Mouse (Mus musculus) liver, adult (tissue): ENCODE results near the gene Htr3b.

Source experiments
- GATA4 ChIP-seq: IDR thresholded peaks from 2 replicates; pipeline ENCODE4 v1.6.1; 2014; ENCODE audit warnings: mild to moderate bottlenecking, low read length; ENCODE audit not compliant: insufficient replicate concordance

The Htr3b gene

DNA sequence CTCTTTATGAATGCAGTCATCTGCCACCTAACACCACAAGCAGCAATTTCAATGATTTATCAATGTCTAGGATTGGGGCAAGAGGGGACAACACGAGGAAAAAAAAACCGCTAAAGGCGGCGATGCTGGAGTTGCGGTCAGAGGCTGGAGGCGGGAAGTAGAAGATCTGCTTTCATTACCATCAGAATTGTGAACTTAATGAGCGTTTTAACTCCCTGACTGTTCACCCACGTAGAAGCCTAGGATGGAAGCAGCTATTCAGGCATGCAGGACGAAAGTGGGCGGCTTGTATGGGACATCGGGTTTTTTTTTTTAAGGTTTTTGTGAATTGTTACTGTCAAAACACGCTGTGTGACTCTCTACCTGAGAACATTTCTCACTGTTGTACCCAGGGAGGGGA, 3.5 kb downstream of the Htr3b start:
- TF ChIP-seq GATA4: no peak

DNA sequence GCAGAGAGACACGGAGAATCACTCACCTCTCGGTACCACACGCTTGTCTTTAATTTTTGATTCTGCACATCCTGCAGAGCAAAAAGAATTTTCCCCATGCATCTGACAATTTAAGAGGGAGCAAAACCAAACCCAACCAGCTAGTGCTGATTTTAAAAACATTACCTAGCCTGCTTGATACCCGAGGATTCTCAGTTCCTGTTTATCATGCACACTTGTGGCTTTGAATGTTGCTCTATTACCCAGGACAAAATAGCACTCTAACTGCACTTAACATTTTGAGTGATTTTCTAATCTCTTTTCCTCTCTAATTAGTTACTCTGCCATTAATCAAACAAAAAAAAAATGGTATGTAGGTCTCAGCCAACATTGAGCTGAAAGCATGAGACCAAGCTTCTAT, 17.2 kb downstream of the Htr3b start:
- TF ChIP-seq GATA4: no peak

DNA sequence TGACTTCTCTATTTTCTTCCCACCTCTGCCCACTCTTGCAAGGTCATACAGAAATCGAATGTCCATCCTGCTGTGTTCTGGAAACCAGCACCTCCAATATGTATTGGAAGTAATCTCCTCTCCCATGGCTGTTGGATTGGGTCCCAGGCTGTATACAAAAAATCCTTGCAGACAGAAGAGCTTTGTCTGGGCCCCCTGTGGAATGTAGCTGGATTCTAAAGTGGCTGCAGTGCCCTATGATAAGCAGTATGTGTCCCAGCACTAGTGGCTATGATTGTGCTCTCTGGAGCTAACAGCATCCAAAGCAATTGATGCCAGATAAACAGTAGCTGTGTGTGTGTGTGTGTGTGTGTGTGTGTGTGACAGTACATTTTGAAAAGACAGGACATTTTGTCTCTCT, 22.4 kb downstream of the Htr3b start:
- TF ChIP-seq GATA4: no peak

DNA sequence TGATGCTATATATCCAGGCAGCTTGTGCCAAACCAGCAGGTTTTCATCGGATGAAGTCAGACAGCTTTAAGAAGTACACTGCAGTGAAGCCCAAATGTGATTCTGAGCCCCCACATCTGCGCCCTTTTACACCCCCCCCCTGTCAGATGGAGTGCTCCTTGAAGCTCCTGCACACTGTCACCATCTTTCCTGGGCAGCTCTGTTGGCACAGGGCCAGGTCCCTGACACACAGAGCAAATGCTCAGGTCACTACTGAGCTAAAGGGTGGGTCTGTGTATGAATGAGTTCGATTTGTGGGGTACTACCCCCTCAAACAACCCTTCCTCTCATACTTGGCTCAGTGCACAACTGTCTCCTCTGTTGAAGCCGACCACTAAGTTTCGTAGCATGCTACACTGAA, 35.4 kb downstream of the Htr3b start:
- TF ChIP-seq GATA4: no peak

DNA sequence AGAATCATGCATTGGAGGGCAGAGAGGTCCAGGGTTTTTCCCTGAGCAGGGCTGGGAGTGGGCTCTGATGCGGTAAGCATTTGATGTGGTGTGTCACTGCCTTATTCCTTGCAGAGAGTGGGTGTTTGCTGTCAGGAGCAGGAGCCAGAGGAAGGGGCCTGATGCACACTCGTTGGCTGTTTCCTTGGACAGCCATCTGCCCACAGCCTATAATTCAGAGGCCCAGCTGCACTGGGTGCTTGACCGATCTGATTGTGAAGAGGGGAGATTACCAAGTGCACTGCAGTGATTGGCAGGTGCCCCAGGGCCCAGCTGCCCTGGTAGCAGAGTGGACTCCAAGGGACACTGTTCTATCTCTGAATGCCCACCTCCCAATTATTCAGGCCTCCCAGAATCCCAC, 36.0 kb downstream of the Htr3b start:
- TF ChIP-seq GATA4: no peak

DNA sequence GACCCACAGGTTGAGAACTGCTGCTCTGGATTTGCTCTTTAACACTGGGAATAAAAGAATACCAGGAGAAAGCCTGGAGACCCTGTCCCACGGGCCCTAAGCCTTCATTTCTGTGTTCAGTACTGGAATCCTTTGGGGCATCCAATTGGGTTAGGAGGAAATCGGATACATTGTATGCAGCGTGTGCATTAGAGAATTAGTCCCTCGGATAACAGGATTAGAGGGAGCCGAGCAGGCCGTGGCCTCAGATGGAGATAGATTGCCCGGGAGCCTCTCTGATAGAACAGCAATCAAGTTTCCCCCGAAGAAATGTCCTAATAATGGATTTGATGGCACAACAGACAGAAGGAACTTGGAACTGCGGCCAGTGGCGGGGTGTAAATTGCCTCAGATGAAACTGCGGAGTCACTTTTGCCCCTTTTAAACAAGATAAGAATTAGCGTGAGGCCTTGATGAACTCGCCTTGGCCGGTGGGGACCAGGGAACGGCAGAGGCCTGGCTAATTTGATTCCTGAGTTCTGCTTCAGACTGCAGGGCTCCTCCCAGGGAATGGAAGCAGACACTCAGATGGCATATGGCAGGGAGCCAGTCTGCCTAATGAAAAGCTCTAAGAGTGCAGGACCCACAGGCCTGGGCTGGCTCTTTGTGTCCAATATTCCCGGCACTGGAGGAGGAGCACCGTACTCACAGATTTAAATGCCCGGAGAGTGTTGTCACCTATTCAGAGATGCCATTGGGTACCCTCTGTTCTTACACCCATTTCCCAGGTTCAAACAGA, 48.6 kb downstream of the Htr3b start:
- TF ChIP-seq GATA4: no peak

DNA sequence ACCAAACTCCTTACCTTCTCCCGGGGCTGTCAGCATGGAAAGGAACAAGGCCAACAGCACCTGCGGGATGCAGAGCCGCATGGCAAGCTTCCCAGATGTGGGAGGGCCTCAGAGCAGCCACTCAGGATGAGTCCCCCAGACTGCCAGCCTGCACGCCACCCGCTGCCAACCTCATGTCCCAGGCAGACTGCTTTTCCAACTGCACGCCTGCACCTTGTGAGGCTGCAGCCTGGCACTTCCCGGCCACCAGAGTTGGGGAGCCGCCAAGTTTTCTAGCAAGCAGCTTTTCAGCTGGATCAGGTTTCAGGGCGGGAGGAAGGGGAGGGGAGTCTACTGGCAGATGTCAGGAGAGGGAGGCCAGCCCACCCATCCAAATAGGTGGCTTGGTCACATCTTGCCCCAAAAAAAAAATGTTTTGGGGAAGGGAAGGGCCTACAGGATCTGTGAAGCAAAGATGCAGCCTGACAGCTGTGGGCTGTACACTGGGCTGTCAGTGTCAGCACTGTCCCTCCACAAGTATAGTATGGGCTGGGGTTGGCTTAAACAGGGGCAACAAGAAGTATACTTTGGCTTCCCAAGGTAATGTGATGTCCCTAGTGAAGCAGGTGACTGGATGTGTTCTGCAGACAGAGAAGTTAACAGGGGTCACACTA, 53.8 kb downstream of the Htr3b start, which contains the start of gene Htr3a:
Htr3a (minus strand) TSS at position 215 of the 653 bp plus-strand sequence.
- TF ChIP-seq GATA4: no peak

DNA sequence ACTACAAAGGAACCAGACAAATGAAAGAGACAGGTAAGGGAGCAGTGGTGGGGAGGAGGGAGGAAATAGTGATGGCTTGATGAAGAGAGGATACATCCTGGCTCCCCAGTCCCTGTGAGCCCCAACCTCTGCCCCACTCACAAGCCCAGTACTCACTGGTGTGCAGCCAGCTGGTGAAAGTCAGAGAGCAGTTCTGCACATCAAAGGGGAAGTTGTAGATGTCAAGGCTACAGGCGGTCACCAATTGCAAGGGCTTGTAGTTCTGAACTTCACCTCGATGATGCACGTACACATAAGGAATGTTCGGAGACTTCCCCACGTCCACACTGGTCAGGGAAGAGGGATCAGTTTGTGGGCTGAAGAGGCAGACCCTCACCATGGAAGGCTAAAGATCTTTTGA, 60.4 kb downstream of the Htr3b start:
- TF ChIP-seq GATA4: no peak

DNA sequence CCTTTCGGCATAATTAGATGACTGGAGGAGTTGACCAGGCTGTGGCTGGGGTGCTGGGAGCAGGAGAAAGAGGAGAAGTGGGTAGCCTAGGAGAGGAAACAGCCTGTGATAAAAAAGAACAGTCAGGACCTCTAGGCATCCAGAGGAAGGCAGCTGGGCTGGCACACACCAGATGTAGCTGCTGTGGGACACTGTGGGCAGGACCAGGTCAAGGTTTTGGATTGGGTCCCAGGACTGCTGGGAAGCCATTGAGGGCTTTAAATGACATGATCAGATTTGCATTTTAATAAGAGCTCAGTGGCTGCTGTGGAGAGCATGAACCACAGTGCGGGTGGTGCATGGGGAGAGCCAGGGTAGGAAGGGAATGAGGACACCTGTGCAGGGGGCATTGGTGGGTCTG, 61.0 kb downstream of the Htr3b start:
- TF ChIP-seq GATA4: no peak

DNA sequence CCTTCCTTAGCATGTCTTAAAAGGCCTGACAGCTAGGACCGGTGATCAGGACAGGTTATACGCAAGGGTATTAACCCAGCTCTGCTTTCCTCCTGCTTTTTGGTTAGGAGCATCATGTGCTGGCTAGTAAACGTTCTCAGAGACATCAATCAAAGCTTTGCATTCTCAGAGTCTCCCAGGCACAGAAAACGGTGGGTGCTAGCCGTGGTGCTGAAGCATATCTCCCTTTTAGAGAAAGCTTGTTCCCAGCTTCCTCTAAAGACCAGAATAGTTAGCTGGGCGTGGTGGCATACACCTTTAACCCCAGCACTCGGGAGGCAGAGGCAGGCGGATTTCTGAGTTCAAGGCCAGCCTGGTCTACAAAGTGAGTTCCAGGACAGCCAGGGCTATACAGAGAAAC, 66.2 kb downstream of the Htr3b start:
- TF ChIP-seq GATA4: no peak

DNA sequence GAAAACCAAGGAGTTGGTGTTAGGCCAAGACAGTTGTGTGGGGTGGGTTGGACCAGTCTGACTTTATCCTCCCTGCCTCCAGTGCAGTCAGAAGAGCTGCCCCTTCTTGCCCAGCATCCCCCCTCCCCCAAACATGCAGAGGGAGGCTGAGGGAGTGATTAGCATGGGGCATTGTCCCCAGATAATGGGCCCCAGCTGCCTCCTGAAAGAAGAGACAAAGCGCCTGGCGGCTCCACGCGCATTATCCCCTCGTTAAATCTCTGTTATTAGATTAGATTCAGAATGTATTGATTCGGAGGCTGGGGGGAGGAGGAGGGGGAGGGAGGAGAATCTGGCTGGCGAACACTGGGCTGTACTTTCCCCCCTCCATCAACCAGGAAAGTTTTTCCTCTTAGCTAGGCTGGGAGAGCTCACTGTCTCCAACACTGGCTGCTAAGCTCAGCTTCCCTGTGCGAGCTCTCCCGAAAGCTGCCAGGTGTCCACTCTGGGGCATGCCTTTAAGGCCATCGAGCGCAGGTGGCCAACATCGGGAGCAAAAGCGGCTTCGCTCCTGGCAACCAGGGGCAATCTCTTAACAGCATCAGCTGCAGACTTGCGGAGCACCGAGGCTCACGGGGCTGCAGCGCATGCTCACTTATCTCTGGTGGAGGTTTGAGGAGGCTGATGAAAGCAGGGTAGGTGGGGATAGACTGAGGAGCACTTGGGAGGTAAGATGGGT, 68.8 kb downstream of the Htr3b start:
- no peak for TF ChIP-seq GATA4

DNA sequence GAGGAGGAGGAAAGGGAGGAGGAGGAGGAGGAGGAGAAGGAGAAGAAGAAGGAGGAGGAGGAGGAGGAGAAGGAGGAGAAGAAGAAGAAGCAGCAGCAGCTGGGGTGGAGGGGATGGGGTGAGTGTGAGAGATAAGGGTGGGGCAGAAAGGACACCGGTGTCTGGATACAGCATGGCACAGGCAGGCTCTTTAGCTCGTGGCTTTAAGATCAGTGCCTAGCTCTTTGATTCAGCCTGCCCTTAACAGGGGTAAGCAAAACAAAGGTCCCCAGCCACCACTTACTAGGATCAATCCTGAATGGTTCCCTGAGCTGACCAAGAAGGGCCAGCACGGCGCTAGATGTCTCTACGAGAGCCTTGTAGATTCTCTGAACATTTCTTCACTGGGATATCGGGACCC, 70.0 kb downstream of the Htr3b start:
- no peak for TF ChIP-seq GATA4

DNA sequence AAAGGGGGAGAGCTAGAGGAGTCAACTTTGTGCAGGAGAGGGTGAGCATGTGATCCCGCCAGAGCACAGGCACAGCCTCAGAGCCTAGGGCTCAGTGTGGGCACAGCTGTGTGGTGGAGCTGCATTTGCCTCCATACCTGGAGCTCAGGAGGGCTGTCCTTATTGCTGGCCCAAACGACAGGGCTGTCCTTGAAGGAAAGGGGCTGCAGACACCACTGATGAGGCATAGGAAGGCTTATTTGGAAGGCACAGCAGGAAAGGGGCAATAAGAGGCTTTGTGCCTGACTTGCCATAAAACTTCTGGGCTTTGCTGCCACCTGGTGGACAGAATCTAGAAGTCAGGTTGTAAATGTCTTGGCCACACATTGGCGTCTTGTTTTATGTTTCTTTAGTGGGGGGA, 70.8 kb downstream of the Htr3b start:
- TF ChIP-seq GATA4: no peak

DNA sequence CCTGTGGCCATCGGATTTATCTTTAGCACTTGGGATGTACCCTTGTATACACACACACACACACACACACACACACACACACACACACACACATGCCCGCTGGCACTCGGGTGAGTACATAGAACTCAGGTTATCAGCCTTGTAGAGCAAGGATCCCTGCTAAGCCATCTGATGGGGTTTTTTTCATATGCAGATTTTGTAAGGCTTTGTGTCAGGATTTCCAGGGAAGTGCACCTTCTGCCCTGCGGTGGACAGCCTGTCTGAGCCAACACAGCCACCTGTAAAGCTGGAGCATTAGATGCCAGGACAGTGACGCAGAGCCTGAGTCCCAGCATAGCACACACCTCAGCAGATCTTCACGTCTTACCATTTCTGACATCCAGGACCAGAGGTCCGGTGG, 75.7 kb downstream of the Htr3b start:
- no peak for TF ChIP-seq GATA4
